Mouse (Mus musculus) Muller cell, postnatal 12 days (primary cell): ENCODE results near the gene Pik3r2.

Source experiments
- DNase-seq: peaks from one replicate; pipeline ENCODE4 v3.0.0-alpha.2; 2015; ENCODE audit errors: inconsistent ontology term

The Pik3r2 gene

GRCm38 (mm10) chr8:70742176-70742575 lies 34.3 kb downstream of the Pik3r2 start:
- DNase-seq = no peak

GRCm38 (mm10) chr8:70741661-70742060 lies 34.9 kb downstream of the Pik3r2 start:
- DNase-seq = no peak

GRCm38 (mm10) chr8:70738211-70738610 lies 38.3 kb downstream of the Pik3r2 start:
- no peak for DNase-seq

- DNase-seq = no peak
Observed at GRCm38 (mm10) chr8:70737705-70738104, 38.8 kb downstream of the Pik3r2 start.

- no peak for DNase-seq
Observed at GRCm38 (mm10) chr8:70730956-70731355, 45.6 kb downstream of the Pik3r2 start.

GRCm38 (mm10) chr8:70729808-70730475 lies 46.6 kb downstream of the Pik3r2 start:
- DNase-seq = no peak

GRCm38 (mm10) chr8:70726721-70727120 lies 49.8 kb downstream of the Pik3r2 start:
- no peak for DNase-seq

- DNase-seq = peak; percentile 37
Observed at GRCm38 (mm10) chr8:70725792-70726447, 50.6 kb downstream of the Pik3r2 start.

- DNase-seq = no peak
Observed at GRCm38 (mm10) chr8:70724216-70724615, 52.3 kb downstream of the Pik3r2 start.

- no peak for DNase-seq
Observed at GRCm38 (mm10) chr8:70723486-70724210, 52.9 kb downstream of the Pik3r2 start, which contains the start of gene Pde4c. Pde4c (plus strand) TSS chr8:70723720.

GRCm38 (mm10) chr8:70721601-70722000 lies 54.9 kb downstream of the Pik3r2 start:
- no peak for DNase-seq

- peak; percentile 48 for DNase-seq
Observed at GRCm38 (mm10) chr8:70720739-70721138, 55.8 kb downstream of the Pik3r2 start.

- no peak for DNase-seq
Observed at GRCm38 (mm10) chr8:70719796-70720270, 56.7 kb downstream of the Pik3r2 start.

GRCm38 (mm10) chr8:70718297-70718696 lies 58.2 kb downstream of the Pik3r2 start, which contains the start of gene Gm3336:
Gm3336 (plus strand) TSS chr8:70718543.
- DNase-seq = no peak
